Mouse (Mus musculus) myocyte (in vitro differentiated cells): ENCODE data around the gene Slc24a5. TPM values are rescaled to one million over a fixed set of nuclear protein-coding genes. Genes with fewer than 3 reads are reported as not detected.

Source experiments
- polyA plus RNA-seq: library from polyadenylated mRNA; unstranded; fragments of >200 nt; fragmentation: generic; extraction: Trizol; gene quantifications from one replicate; pipeline ENCODE4 v1.2.1, GENCODE M21; 2012; ENCODE audit warnings: missing spikeins

Slc24a5 gene
- polyA plus RNA-seq, 1 experiment, result 0.12 TPM

Other genes with a start within 250 kb of the Slc24a5 start
- gene Myef2, start 55.5 kb downstream of the Slc24a5 start, polyA plus RNA-seq, result 27.8 TPM
- gene Ctxn2, start 68.6 kb downstream of the Slc24a5 start, polyA plus RNA-seq, result not detected
- 0.01 TPM for gene Slc12a1, start 84.4 kb downstream of the Slc24a5 start, polyA plus RNA-seq
- 57.1 TPM for gene Dut, start 179.1 kb downstream of the Slc24a5 start, polyA plus RNA-seq